Mouse (Mus musculus) hindlimb bud, embryonic 11.5 days (tissue): ENCODE results near the gene Cycs.

Experiments used
- DNase-seq: peaks from one replicate; pipeline ENCODE4 v3.0.0-alpha.2; 2012; ENCODE audit warnings: low read depth, low spot score; ENCODE audit errors: extremely low spot score

Gene Cycs

DNA sequence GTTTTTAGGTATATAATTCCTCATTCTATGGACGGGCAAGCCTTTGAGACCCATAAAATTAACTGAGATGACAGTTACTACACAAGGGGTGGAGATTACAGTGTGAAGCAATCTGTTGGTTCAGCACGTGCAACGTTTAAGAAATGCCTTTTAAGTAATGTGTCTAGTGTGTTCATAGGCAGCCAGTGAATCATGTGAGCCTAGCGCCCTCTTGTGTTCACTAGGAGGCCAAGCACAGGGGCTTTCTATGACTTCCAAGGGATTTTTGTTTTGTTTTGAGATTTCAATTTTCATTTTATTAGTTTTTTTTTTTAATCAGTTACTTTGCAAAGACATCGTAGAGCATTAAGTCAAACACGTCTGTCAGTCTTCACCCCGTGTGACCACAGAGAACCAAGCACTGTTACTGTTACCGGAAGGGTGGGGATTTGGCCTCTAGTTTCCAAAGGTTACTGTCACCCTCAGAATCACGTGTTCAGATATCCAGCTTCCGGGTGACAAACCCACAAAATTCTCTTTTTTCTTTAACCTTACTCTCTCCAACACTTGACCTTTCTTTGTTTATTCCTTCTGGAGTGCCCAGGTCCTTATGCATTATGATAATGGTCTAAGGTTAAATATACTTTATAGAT is 20.8 kb downstream of the Cycs start:
- no peak for DNase-seq

GRCm38 (mm10) chr6:50542535-50542934 is 23.8 kb downstream of the Cycs start:
- DNase-seq = no peak

DNA sequence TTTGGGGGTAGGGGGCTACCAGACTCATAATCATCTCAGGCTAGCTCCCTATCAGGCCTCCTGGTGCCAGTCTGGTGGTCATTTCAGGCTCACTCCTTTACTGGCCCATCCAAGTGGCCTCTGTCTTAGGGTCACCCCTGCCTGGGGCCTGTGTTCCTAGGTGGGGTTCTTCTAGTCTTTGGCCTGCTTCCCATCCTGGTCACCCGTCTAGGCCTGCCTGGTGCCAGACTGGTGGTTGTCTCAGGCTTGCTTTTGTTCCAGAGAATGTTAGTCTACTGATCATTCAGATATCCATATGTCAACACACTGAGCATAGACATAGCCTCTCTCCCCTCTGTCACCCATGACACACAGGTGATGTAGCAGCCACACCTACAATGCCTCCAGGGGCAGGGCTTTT is 26.7 kb downstream of the Cycs start:
- no peak for DNase-seq

DNA sequence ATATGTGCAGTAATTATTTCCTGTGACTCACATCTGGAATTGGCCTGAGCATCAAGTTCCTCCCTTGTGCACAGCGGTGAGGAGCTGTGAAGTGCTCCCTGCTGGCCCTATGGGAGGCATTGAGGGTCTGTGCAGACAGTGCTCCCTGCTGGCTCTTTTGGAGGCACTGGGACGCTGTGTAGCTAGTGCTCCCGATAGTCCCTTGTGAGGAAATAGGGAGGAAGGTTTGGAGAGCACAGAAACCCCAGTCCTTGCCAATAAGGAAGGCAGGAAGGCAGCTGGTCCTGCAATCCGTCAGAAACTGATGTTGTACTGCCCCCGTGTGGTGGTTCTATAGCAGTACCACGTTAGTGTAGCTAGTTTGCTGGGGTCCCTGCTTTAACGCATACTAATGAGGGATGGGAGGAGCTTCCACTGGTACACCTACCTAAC is 29.9 kb downstream of the Cycs start:
- peak; percentile 86 for DNase-seq

GRCm38 (mm10) chr6:50535346-50535745 is 31.0 kb downstream of the Cycs start:
- no peak for DNase-seq

- no peak for DNase-seq
Observed at GRCm38 (mm10) chr6:50531920-50532319, 34.4 kb downstream of the Cycs start.

DNA sequence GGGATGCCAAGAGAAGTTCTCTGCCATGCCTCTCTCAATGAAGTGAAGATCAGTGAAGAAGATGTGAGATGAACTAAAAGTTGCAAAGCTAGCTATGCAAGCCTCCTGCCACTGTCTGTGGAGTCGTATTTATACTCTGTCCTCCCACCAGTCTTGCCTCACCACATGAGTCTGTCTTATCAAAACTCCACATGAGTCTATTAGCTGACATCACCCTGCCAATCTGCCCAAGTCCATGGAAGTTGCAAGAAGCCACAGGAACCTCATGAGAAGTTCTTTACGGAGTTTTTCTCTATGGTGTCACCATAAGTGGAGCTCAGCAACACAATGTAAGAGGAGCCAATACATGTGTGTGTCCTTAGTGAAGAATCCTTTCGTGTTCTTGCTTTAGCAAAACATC is 35.3 kb downstream of the Cycs start:
- DNase-seq = no peak

DNA sequence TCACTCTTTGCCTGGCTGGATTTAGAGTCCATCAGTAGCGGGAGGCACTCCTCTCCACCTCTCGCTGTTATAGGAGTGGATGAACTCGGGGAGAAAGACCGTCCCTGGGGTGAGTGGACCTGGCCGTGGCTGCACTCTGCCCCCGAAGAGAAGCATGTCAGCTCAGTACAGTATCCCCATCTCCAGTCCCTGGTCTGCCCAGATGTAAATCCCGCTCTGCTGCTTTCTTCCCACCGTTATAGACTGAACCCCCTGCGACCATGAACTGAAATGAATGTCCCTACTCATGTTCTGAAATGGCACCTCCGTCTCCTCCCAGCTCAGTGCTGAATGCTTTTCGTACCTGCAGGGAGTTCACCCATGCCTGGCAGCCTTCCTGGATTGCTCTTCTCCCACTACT is 37.1 kb downstream of the Cycs start:
- no peak for DNase-seq

GRCm38 (mm10) chr6:50527416-50527815 is 38.9 kb downstream of the Cycs start:
- no peak for DNase-seq

DNA sequence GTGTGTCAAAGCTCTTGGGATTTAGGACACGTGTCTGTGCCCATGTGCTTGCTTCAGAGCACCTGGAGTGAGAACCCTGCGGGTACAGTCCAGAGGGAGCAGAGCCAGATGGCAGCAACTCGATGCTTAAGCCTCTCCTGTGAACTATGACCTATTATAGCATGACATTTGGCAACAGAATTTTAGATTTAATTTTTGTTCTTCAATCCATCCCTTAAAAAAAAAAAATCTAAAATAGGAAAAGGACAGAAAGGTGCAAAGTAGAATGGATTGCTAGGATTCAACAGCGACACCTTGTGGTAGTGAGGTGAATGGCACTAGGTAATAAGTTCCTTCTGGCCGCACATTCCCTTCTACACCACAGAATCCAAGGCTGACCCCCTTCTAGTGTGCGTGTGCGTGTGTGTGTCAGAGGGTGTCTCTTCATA is 39.7 kb downstream of the Cycs start:
- DNase-seq = peak; percentile 69

DNA sequence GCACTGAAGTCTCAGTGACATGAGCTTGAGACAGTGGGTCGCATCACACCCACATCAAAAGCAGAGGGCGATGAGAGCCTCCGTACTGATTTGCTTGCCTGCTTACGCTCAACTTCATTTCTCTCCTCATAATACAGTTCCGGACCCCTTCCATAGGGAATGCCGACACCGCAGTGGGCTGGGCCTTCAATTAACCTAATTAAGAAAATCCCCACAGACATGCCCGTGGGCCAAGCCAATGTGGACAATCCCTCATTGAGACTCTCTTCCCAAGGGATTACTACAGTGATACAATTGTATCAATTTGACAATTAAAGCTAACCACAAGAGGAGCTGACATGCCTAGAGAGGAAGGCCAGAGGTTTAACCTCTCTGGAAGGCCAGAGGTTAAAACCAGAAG is 40.5 kb downstream of the Cycs start:
- no peak for DNase-seq

DNA sequence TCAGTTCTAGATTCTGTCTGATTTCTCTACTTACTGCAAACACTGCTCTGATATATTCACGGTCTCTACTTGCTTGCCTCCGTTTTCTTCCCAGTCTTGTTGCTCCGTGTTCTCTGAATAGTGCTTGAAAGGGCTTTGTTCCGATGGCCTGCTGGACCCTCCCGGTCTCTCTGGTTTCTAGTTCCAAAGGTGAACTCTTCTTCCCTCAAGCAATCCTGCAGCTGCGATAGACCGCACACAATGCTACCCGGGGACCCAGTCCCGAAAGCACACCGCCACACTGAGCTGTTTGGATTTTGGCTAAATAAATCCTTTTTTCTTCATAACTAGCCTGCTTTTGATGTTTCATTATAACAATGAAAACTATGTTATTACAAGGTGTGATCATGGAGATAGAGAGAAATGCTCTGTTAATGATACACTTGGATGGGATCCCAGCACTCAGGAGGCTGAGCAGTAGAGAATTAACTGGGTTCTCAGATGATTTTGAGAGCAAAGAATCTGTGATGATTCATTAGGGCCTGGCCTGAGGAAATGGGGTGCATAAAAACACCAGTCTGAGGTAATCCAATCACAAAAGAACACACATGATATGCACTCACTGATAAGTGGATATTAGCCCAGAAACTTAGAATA is 42.0 kb downstream of the Cycs start:
- DNase-seq = no peak

- no peak for DNase-seq
Observed at GRCm38 (mm10) chr6:50522772-50523171, 43.6 kb downstream of the Cycs start.

DNA sequence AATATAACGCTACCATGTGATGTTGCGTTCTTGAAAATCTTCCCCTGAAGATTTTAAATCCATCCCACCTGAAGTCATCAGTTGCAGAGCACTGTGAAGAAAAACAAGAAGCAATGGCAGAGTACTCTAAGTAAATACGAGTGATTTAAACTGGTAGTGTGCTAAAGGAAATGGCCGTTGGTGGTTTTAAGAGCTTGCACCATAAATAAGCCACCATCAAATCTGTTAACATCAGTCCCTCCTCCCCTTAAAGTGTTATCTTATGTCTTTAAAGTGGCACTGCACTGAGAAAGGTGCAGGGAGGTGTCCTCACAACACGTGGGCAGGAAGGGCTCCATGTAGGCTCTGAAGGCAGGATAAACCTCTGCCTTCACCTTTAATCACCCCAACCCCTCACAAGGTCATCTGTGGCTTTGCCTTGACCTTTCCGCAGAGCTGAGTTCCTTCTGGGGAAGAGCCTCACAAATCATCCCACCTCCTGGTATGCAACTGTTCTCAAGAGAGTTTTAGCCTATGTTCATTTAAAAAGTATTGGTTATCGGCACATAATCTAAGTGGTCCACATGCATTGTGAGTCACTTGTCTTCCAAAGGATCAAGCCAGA is 44.7 kb downstream of the Cycs start:
- no peak for DNase-seq

DNA sequence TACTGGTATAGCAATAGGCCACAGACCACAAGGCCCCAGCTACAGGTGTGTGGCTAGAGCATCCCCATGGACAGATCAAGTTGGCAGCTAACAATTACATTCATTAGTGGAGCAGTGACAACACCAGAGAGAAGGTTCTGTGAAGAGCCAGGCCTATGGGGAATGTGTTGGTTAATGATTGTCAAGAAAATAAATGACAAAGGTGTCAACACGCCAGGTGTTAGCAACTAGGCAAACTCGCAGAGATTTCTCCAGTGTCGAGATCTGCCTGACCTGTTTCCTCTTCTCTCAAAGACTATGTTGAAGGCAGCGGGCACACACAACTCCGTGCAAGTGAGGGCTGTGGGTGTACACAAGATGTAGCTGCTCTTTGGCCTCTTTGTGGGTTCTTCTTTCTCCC is 46.2 kb downstream of the Cycs start:
- DNase-seq = no peak

- no peak for DNase-seq
Observed at GRCm38 (mm10) chr6:50518371-50518770, 48.0 kb downstream of the Cycs start.
